Mouse (Mus musculus) megakaryocyte, embryonic 14.5 days (primary cell): Measurements from ENCODE around the gene Tango2.

Experiments
- FLI1 ChIP-seq: IDR thresholded peaks from 2 replicates; pipeline ENCODE4 v1.6.1; 2012; ENCODE audit warnings: low read length, inconsistent platforms, mixed read lengths
- GATA1 ChIP-seq: IDR thresholded peaks from 3 replicates; pipeline ENCODE4 v1.6.1; 2012; ENCODE audit warnings: mixed read lengths, low read length, inconsistent platforms, borderline replicate concordance

- TF ChIP-seq GATA1 (no peak), FLI1 (no peak)
Measured at GRCm38 (mm10) chr16:18362948-18363347, 15.0 kb upstream of the Tango2 start.
